Mouse (Mus musculus): Measurements from ENCODE around the gene Trim59. TPM values are rescaled to one million over a fixed set of nuclear protein-coding genes. Genes with fewer than 3 reads are reported as not detected.

The Trim59 gene
- total and polyA plus RNA-seq, 2 experiments from 2014 or later: 5.5 to 22.5 TPM

GRCm38 (mm10) chr3:69051894-69052293 lies 7.3 kb upstream of the Trim59 start:
- Histone ChIP-seq H3K4me1 (ENCODE audit: insufficient read depth, low read length) (no peaks in the 10 kb centered on the region), H3K27ac (no peak overlapping the region), H3K4me2 (ENCODE audit: low read depth, low read length) (no peak overlapping the region), H3K4me3 (ENCODE audit: low read length) (no peak overlapping the region), H3K36me3 (ENCODE audit: insufficient read depth, low read length) (no peaks in the 10 kb centered on the region), H3K27me3 (ENCODE audit: insufficient read depth, low read length) (no peaks in the 10 kb centered on the region), H3K9me3 (ENCODE audit: low read length) (no peaks in the 10 kb centered on the region), H3K9ac (replicated peaks; ENCODE audit: low read length) (no peak overlapping the region)
- WGBS: 93% methylated on average over 11 of the region's 11 CpGs
- no peak for TF ChIP-seq CTCF (IDR thresholded peaks at IDR 0.05; ENCODE audit: low read depth)
- no peak for ATAC-seq
- DNase-seq (ENCODE audit: low spot score): no peak

DNA sequence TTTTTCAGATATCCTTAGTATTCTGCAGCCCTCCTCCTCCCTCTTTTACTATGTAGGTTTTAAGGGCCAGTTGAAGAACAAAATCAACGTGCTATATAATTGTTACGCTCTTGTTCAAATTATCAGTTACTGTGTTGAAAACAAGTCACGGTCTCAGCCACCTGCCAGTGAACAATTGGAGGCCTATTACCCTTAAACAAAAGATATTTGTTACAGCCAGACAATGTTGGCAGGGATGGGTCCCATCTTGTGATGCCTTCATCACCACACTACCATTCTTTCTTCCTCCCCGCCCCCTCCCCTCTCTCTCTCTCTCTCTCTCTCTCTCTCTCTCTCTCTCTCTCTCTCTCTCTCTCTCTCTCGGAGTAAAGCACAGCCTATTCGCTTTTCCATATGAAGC lies 4.5 kb upstream of the Trim59 start:
- WGBS: 52% methylated on average over 6 of the region's 6 CpGs
- H3K27me3 ChIP-seq (ENCODE audit: insufficient read depth, low read length): no peaks in the 10 kb centered on the region
- DNase-seq (ENCODE audit: low spot score) (no peak), ATAC-seq (no peak)
- no peaks in the 10 kb centered on the region for H3K9me3 ChIP-seq (ENCODE audit: low read length)
- H3K4me2 ChIP-seq (ENCODE audit: low read depth, low read length): no peak overlapping the region
- H3K27ac ChIP-seq: no peak overlapping the region
- H3K4me1 ChIP-seq (ENCODE audit: insufficient read depth, low read length): peaks cover 4% of the 10 kb centered on the region; the same call in 1 of the 2 replicates
- no peak for TF ChIP-seq CTCF (IDR thresholded peaks at IDR 0.05; ENCODE audit: low read depth)
- no peaks in the 10 kb centered on the region for H3K36me3 ChIP-seq (ENCODE audit: insufficient read depth, low read length)
- H3K9ac ChIP-seq (replicated peaks; ENCODE audit: low read length): no peak overlapping the region
- H3K4me3 ChIP-seq (ENCODE audit: low read length): no peak overlapping the region

DNA sequence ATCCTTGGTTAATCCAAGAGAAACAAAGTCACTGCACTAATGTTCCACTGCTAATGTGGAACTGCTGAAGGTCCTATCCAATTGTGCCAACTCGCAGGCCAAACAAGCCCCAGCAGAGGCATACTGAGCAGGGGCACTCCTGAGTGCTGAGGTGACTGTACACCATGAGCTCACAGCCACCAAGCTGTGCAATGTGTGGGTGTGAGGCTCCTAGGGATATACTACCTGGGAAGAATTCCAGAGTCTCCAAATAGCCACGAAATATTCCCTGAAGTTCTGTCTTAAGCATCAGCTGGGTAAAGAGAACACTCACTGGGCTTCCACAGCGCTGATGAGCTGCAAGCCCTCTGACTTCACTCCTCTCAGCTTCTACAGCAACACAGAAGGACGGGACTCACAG lies 3.1 kb upstream of the Trim59 start:
- Histone ChIP-seq H3K9me3 (ENCODE audit: low read length) (no peaks in the 10 kb centered on the region), H3K27ac (no peak overlapping the region), H3K27me3 (ENCODE audit: insufficient read depth, low read length) (no peaks in the 10 kb centered on the region), H3K36me3 (ENCODE audit: insufficient read depth, low read length) (no peaks in the 10 kb centered on the region), H3K9ac (replicated peaks; ENCODE audit: low read length) (no peak overlapping the region), H3K4me1 (ENCODE audit: insufficient read depth, low read length) (peaks cover 4% of the 10 kb centered on the region; the same call in 1 of the 2 replicates), H3K4me3 (ENCODE audit: low read length) (no peak overlapping the region), H3K4me2 (ENCODE audit: low read depth, low read length) (no peak overlapping the region)
- 75% methylated on average over 4 of the region's 4 CpGs for WGBS
- no peak for ATAC-seq
- no peak for DNase-seq (ENCODE audit: low spot score)
- no peak for TF ChIP-seq CTCF (IDR thresholded peaks at IDR 0.05; ENCODE audit: low read depth)

DNA sequence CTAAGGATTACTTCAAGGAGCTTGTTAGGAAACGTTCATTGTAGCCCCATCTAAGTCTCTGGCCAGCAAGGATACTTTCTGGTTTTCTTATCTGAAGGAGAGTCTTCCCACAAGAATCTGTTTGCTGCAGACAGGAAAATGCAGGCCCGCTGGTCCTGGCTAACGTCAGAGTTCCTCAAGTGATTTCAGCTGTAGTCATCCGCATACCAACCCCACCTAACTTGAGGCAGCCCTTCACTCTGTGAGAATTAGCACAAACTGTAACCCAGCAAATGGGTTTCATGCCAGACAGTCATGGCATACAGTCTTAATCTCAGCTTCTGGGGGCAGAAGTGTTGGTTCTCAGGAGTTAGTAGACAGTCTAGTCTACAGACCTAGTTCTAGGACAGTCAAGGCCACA lies 2.0 kb upstream of the Trim59 start:
- H3K4me1 ChIP-seq (ENCODE audit: insufficient read depth, low read length): peaks cover 4% of the 10 kb centered on the region; the same call in 1 of the 2 replicates
- 75% methylated on average over 4 of the region's 4 CpGs for WGBS
- H3K36me3 ChIP-seq (ENCODE audit: insufficient read depth, low read length): no peaks in the 10 kb centered on the region
- TF ChIP-seq CTCF (IDR thresholded peaks at IDR 0.05; ENCODE audit: low read depth): no peak
- no peak overlapping the region for H3K4me2 ChIP-seq (ENCODE audit: low read depth, low read length)
- H3K9me3 ChIP-seq (ENCODE audit: low read length): no peaks in the 10 kb centered on the region
- no peak overlapping the region for H3K27ac ChIP-seq
- no peak for ATAC-seq
- no peak overlapping the region for H3K4me3 ChIP-seq (ENCODE audit: low read length)
- H3K9ac ChIP-seq (replicated peaks; ENCODE audit: low read length): no peak overlapping the region
- no peaks in the 10 kb centered on the region for H3K27me3 ChIP-seq (ENCODE audit: insufficient read depth, low read length)
- no peak for DNase-seq (ENCODE audit: low spot score)

GRCm38 (mm10) chr3:69045750-69046149 lies 1.2 kb upstream of the Trim59 start:
- no peaks in the 10 kb centered on the region for H3K9me3 ChIP-seq (ENCODE audit: low read length)
- H3K9ac ChIP-seq (replicated peaks; ENCODE audit: low read length): no peak overlapping the region; the same call in 1 of the 2 replicates
- no peak for TF ChIP-seq CTCF (IDR thresholded peaks at IDR 0.05; ENCODE audit: low read depth)
- H3K36me3 ChIP-seq (ENCODE audit: insufficient read depth, low read length): no peaks in the 10 kb centered on the region
- 16% methylated on average over 13 of the region's 13 CpGs for WGBS
- no peak for DNase-seq (ENCODE audit: low spot score)
- peak overlapping the region; percentile 90 for H3K4me3 ChIP-seq (ENCODE audit: low read length)
- no peaks in the 10 kb centered on the region for H3K27me3 ChIP-seq (ENCODE audit: insufficient read depth, low read length)
- ATAC-seq: no peak
- no peak overlapping the region for H3K27ac ChIP-seq
- peaks cover 4% of the 10 kb centered on the region; the same call in 1 of the 2 replicates for H3K4me1 ChIP-seq (ENCODE audit: insufficient read depth, low read length)
- peak overlapping the region; percentile 98 for H3K4me2 ChIP-seq (ENCODE audit: low read depth, low read length)

DNA sequence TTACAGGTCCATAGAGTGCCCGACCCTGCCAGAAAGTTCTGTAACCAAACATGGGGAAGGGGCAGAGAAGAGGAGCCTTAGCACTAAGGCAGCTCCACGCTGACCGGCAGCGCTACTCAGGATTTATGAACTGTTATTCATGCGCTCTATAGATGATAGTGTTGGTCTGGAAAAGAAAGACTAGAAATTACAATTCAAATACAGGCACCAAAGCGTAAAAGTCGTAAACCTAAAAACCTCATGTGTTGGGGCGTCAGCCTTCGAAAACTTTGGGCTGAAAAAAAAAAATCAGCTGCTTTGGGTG lies 797 bp upstream of the Trim59 start:
- peaks cover 4% of the 10 kb centered on the region; the same call in 1 of the 2 replicates for H3K4me1 ChIP-seq (ENCODE audit: insufficient read depth, low read length)
- 4% methylated on average over 9 of the region's 9 CpGs for WGBS
- TF ChIP-seq CTCF (IDR thresholded peaks at IDR 0.05; ENCODE audit: low read depth): no peak
- H3K27ac ChIP-seq: peak overlapping the region; percentile 86
- no peaks in the 10 kb centered on the region for H3K27me3 ChIP-seq (ENCODE audit: insufficient read depth, low read length)
- H3K4me2 ChIP-seq (ENCODE audit: low read depth, low read length): peak overlapping the region; percentile 98
- no peaks in the 10 kb centered on the region for H3K36me3 ChIP-seq (ENCODE audit: insufficient read depth, low read length)
- peak overlapping the region; percentile 90 for H3K4me3 ChIP-seq (ENCODE audit: low read length)
- no peak; the same call in 1 of the 2 replicates for ATAC-seq
- H3K9ac ChIP-seq (replicated peaks; ENCODE audit: low read length): peak overlapping the region; percentile 73
- no peaks in the 10 kb centered on the region for H3K9me3 ChIP-seq (ENCODE audit: low read length)
- no peak for DNase-seq (ENCODE audit: low spot score)

DNA sequence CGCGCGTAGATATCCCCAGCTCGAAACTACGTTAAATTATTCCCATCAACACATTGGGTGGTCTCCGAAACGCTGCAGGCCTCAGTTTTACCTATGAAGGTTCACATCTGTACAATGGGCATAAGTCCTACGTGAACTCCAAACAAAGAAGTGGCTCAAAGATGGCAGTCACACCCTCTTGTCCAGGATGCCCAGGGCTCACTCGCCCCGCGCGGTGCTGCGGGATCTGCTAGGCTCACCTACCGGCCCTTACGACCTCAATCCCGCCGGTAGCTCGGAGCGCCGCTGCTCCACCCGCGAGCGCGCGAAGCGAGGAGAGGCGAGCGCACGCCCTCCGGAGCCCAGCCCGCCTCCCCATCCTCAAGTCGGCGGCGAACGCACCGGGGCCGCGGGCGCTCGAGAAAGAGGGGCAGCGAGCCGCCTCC lies 376 bp downstream of the Trim59 start:
- WGBS: under 1% methylated on average over 37 of the region's 42 CpGs
- peak overlapping the region; percentile 86 for H3K27ac ChIP-seq
- peak overlapping the region; percentile 73 for H3K9ac ChIP-seq (replicated peaks; ENCODE audit: low read length)
- peak; percentile 80 for ATAC-seq
- H3K36me3 ChIP-seq (ENCODE audit: insufficient read depth, low read length): no peaks in the 10 kb centered on the region
- H3K4me2 ChIP-seq (ENCODE audit: low read depth, low read length): peak overlapping the region; percentile 98
- TF ChIP-seq CTCF (IDR thresholded peaks at IDR 0.05; ENCODE audit: low read depth): 0 out of 2 replicates have a peak, but pooled peaks have one; percentile 4
- H3K27me3 ChIP-seq (ENCODE audit: insufficient read depth, low read length): no peaks in the 10 kb centered on the region
- H3K9me3 ChIP-seq (ENCODE audit: low read length): no peaks in the 10 kb centered on the region
- H3K4me1 ChIP-seq (ENCODE audit: insufficient read depth, low read length): peaks cover 4% of the 10 kb centered on the region; the same call in 1 of the 2 replicates
- no peak for DNase-seq (ENCODE audit: low spot score)
- H3K4me3 ChIP-seq (ENCODE audit: low read length): peak overlapping the region; percentile 90

Measured in hindbrain, postnatal 0 days (tissue).